Mouse (Mus musculus) neural tube, embryonic 11.5 days (tissue): ENCODE results near the gene Polr2i. TPM values are rescaled to one million over a fixed set of nuclear protein-coding genes. Genes with fewer than 3 reads are reported as not detected.

Experiments used
- ATAC-seq: fragments of 200-750 bp; cut with Nextera tagmentation; 2 replicates; pipeline ENCODE4 v1.8.0; 2017; ENCODE audit warnings: moderate number of reproducible peaks, mild to moderate bottlenecking, moderate TSS enrichment, moderate library complexity; ENCODE audit not compliant: insufficient read depth, low FRiP score, low TSS enrichment
- DNase-seq: peaks from one replicate; pipeline ENCODE4 v3.0.0-alpha.2; 2015; ENCODE audit warnings: low spot score
- H3K27ac ChIP-seq: fragments of 300-500 bp; sonication (generic); 2 replicates; pipeline ENCODE4 v1.5.1; 2014; ENCODE audit warnings: low read depth, mild to moderate bottlenecking, low read length
- H3K27me3 ChIP-seq: fragments of 300-500 bp; sonication (generic); 2 replicates; pipeline ENCODE4 v1.6.1; 2014; ENCODE audit warnings: mild to moderate bottlenecking, low read length, mixed read lengths; ENCODE audit not compliant: control insufficient read depth, insufficient read depth
- H3K36me3 ChIP-seq: fragments of 300-500 bp; sonication (generic); 2 replicates; pipeline ENCODE4 v1.6.1; 2014; ENCODE audit warnings: mild to moderate bottlenecking, low read length, moderate library complexity, mixed read lengths; ENCODE audit not compliant: control insufficient read depth, insufficient read depth
- H3K4me1 ChIP-seq: fragments of 300-500 bp; sonication (generic); 2 replicates; pipeline ENCODE4 v1.6.1; 2014; ENCODE audit warnings: low read length, mixed read lengths; ENCODE audit not compliant: control insufficient read depth, insufficient read depth
- H3K4me2 ChIP-seq: fragments of 300-500 bp; sonication (generic); 2 replicates; pipeline ENCODE4 v1.6.1; 2014; ENCODE audit warnings: low read depth, mild to moderate bottlenecking, moderate library complexity
- H3K4me3 ChIP-seq: fragments of 300-500 bp; sonication (generic); 2 replicates; pipeline ENCODE4 v1.5.1; 2014; ENCODE audit warnings: low read depth, low read length
- H3K9ac ChIP-seq: fragments of 300-500 bp; sonication (generic); 2 replicates; pipeline ENCODE4 v1.6.1; 2014; ENCODE audit warnings: mild to moderate bottlenecking, low read length
- H3K9me3 ChIP-seq: fragments of 300-500 bp; sonication (generic); 2 replicates; pipeline ENCODE4 v1.6.1; 2016; ENCODE audit warnings: low read length; ENCODE audit not compliant: control insufficient read depth
- WGBS: fragments of 180-500 bp; shearing (Covaris S2); extraction: QIAGEN DNeasy Blood & Tissue Kit; methylation state at CpG from one replicate; pipeline ENCODE4 v1.1.7; 2014; 5-methylcytosine and 5-hydroxymethylcytosine counted together
- polyA plus RNA-seq: library from polyadenylated mRNA; unstranded; fragments of >200 nt; fragmentation: Nextera tagmentation; extraction: Ambion mirVana; gene quantifications from 2 replicates; pipeline ENCODE4 v1.2.1, GENCODE M21; 2014

Polr2i gene
- polyA plus RNA-seq, 1 experiment from 2014 or later, result 179 TPM

DNA sequence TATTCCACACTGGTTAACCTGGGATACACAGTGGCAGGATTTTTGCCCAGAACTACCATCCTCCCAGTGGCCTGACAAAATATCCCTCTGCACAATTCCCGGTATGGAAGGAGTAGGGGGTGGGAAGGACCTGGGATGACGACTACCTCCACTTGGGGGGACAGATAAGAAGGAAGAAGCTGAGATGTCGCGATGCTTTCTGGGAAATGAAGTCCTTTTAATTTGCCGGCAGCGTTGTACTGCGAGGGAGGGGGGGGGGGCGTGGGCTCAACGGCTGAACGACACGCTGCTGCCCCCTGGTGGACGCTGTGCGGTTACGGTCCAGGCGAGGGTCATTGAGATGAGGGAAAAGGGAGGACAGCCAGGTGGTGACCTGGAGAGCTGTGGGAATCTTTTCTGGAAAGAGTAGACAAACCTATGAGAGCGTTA is 15.0 kb upstream of the Polr2i start:
- no peaks in the 10 kb centered on the region for H3K9me3 ChIP-seq
- no peak overlapping the region for H3K4me3 ChIP-seq
- H3K27me3 ChIP-seq, result no peaks in the 10 kb centered on the region
- no peaks in the 10 kb centered on the region for H3K36me3 ChIP-seq
- 0 out of 2 replicates have a peak, but pooled peaks cover 2% of the 10 kb centered on the region for H3K4me1 ChIP-seq
- ATAC-seq (peak; percentile 85), DNase-seq (peak; percentile 88)
- no peak overlapping the region for H3K27ac ChIP-seq
- 0 out of 2 replicates have a peak overlapping the region, but pooled peaks have one; percentile 29 for H3K4me2 ChIP-seq
- under 1% methylated on average over 15 of the region's 16 CpGs for whole genome bisulfite sequencing
- H3K9ac ChIP-seq, result no peak overlapping the region

DNA sequence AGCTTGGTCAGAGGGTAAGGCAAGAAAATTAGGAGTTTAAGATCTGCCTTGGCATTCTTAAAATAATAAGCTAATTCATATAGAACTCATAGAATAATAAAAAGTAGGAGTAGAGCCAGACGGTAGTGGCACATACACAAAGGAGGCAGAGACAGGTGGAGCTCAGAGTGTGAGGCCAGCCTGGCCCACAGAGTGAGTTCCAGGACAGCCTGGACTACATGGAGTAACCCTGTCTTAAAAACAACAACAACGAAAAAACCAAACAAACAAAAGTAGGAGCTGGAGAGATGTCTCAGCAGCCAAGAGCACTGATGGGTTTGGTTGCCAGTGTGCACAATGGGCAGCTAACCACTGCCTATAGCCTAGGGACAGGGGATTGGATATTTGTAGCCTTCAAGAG is 14.5 kb upstream of the Polr2i start:
- ATAC-seq (peak; percentile 27; the same call in 1 of the 2 replicates), DNase-seq (no peak)
- 81% methylated on average over 2 of the region's 2 CpGs for WGBS

DNA sequence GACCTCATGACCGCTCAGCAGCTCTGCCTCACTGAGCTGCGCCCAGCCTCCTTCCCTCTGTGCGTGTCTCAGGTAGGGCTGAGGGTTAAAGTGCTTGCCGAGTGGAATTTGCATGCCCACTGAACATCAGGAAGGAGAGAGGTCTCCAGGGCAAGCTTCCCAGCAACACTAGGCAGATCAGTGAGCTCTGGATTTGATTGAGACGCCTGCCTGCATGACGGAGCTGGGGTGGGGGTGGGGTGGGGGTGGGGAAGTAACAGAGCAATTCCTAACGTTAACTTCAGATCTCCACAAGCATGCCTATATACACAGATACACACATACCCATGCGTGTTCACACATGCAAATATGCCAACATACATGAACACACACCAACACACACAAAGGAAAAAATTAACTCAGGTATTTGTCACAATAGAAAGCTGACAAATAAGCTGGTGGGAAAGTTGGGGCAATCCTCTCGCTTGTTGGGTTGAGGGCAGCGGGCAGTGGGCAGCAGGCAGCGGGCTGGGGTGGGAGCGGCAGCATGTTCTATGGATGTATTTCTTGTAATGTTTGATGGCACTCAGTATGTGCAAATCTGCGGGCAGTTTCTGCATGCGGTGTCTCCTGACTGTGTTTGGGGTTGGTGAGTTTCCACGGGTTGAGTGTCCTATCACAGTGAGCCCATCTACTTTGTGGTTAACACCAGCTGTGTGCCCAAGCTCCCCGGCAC is 12.3 kb upstream of the Polr2i start:
- H3K4me1 ChIP-seq, result 0 out of 2 replicates have a peak, but pooled peaks cover 2% of the 10 kb centered on the region
- 0 out of 2 replicates have a peak overlapping the region, but pooled peaks have one; percentile 46 for H3K27ac ChIP-seq
- ATAC-seq (0 out of 2 replicates have a peak, but pooled peaks have one; percentile 28), DNase-seq (peak; percentile 66)
- no peaks in the 10 kb centered on the region for H3K27me3 ChIP-seq
- 5% methylated on average over 16 of the region's 16 CpGs for WGBS
- peaks cover 4% of the 10 kb centered on the region for H3K36me3 ChIP-seq
- peak overlapping the region; percentile 72 for H3K4me2 ChIP-seq
- no peaks in the 10 kb centered on the region for H3K9me3 ChIP-seq
- H3K4me3 ChIP-seq, result peak overlapping the region; percentile 40
- H3K9ac ChIP-seq, result peak overlapping the region; percentile 41

More for the DNA sequence above, 14.5 kb upstream of the Polr2i start:
- H3K4me3 ChIP-seq, result no peak overlapping the region
- H3K27ac ChIP-seq, result no peak overlapping the region
- H3K4me2 ChIP-seq, result no peak overlapping the region
- 0 out of 2 replicates have a peak, but pooled peaks cover 2% of the 10 kb centered on the region for H3K4me1 ChIP-seq
- no peaks in the 10 kb centered on the region for H3K9me3 ChIP-seq
- no peaks in the 10 kb centered on the region for H3K36me3 ChIP-seq
- H3K9ac ChIP-seq, result no peak overlapping the region
- H3K27me3 ChIP-seq, result no peaks in the 10 kb centered on the region

DNA sequence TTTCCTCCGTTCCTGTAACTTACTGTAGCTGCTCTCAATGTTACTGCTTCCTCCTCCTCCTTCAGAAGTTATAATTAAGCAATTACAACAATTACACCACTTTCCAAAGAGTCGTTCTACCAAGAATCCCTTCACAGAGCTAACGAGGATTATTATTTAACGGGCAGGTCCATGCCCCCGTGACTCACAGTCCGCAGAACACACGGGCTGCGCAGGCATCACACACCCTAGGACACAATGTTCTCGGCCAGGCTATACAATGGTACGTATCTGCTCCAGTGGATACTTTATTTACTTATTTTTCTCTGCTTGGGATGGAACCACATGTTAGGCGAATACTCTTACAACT is 11.8 kb upstream of the Polr2i start:
- H3K4me2 ChIP-seq, result peak overlapping the region; percentile 72
- WGBS, result 31% methylated on average over 11 of the region's 11 CpGs

DNA sequence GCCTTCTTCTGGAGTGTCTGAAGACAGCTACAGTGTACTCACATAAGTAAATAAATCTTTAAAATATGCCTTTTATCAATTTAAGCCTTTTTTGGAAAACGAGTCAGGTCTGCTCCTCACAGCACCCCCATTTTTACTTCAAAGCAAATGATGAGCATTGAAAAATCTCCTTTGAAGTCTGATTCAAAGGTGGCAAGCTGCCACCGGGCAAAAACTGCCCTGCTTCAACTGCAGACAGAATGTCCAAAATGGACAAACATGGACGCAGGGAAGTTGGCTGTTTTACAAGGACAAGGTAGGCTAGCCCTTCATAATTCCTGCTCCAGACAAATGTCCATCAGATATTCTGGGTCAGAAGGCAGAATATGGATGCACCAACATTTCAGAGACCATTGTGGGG is 10.3 kb upstream of the Polr2i start:
- ATAC-seq (no peak), DNase-seq (no peak)
- Histone ChIP-seq H3K36me3 (peaks cover 4% of the 10 kb centered on the region), H3K4me2 (no peak overlapping the region), H3K4me3 (no peak overlapping the region), H3K27ac (no peak overlapping the region), H3K9ac (no peak overlapping the region), H3K4me1 (0 out of 2 replicates have a peak, but pooled peaks cover 2% of the 10 kb centered on the region), H3K9me3 (no peaks in the 10 kb centered on the region), H3K27me3 (no peaks in the 10 kb centered on the region)
- WGBS, result 82% methylated on average over 3 of the region's 3 CpGs

More for the DNA sequence above, 11.8 kb upstream of the Polr2i start:
- H3K27ac ChIP-seq, result no peak overlapping the region
- no peaks in the 10 kb centered on the region for H3K27me3 ChIP-seq
- peak overlapping the region; percentile 40 for H3K4me3 ChIP-seq
- ATAC-seq (no peak), DNase-seq (no peak)
- peaks cover 4% of the 10 kb centered on the region for H3K36me3 ChIP-seq
- peak overlapping the region; percentile 41 for H3K9ac ChIP-seq
- H3K9me3 ChIP-seq, result no peaks in the 10 kb centered on the region
- H3K4me1 ChIP-seq, result 0 out of 2 replicates have a peak, but pooled peaks cover 2% of the 10 kb centered on the region

DNA sequence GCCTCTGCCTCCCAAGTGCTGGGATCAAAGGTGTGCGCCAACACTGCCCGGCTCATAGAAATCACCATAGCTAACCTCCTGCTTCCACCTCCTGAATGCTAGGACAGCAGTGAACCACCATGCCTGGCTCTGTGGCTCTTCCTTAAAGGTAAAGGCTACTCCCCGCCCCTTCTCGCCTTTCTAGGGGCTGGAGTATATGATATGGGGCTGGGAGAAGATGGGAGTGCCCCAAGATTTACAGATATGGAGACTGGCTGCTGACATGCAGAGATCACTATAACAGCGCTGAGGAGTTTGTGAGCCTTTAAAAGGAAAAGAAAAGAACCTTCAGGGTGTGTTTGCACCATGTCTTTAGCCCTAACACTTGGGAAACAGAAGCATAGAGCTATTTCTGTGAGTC is 9.5 kb upstream of the Polr2i start:
- Histone ChIP-seq H3K27ac (no peak overlapping the region), H3K27me3 (no peaks in the 10 kb centered on the region), H3K9me3 (no peaks in the 10 kb centered on the region), H3K4me1 (0 out of 2 replicates have a peak, but pooled peaks cover 2% of the 10 kb centered on the region), H3K4me3 (no peak overlapping the region), H3K9ac (no peak overlapping the region), H3K4me2 (no peak overlapping the region), H3K36me3 (peaks cover 8% of the 10 kb centered on the region)
- no peak for DNase-seq
- ATAC-seq, result no peak
- WGBS, result 90% methylated on average over 5 of the region's 5 CpGs

DNA sequence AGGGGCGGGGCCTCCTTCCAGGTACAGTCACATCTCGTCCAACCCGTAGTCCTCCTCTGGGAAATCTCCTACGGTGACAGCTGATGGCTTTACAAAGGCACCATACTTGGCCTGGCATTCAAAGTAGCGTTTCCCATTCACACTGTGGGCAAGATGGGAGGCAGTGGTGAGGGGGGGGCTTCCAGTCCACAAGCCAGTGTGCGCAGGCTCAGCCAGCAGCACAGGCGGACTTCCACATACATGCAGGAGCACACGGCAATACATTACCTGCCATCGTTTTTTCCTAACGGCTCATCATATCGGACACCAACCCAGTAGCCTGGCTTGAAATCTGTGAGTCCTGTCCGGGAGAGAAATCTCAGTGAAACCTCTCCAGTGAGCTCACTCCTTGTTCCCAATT is 7.5 kb upstream of the Polr2i start:
- H3K27me3 ChIP-seq, result no peaks in the 10 kb centered on the region
- H3K9ac ChIP-seq, result no peak overlapping the region
- H3K9me3 ChIP-seq, result no peaks in the 10 kb centered on the region
- peaks cover 11% of the 10 kb centered on the region for H3K36me3 ChIP-seq
- H3K4me3 ChIP-seq, result no peak overlapping the region
- DNase-seq (no peak), ATAC-seq (no peak)
- no peak overlapping the region for H3K4me2 ChIP-seq
- 0 out of 2 replicates have a peak, but pooled peaks cover 2% of the 10 kb centered on the region for H3K4me1 ChIP-seq
- 92% methylated on average over 12 of the region's 12 CpGs for WGBS
- H3K27ac ChIP-seq, result no peak overlapping the region

DNA sequence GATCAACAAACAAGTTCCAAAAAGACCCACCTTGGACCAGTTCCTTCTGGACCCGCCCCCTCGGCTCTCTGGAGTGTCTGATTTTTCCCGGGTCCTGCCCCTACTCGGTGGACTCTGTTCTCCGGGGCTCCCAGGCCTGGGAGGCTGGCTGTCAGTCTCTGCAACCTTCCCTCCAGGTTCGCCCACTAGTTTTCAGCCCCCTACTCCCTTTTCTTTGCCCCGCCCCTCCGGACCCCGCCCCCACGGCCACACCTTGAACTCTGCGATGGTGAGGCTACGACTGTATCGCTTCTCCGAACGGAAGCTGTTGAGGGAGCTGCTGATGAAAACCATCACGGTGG is 450 bp upstream of the Polr2i start:
- under 1% methylated on average over 16 of the region's 16 CpGs for WGBS
- peaks cover 11% of the 10 kb centered on the region for H3K36me3 ChIP-seq
- DNase-seq (no peak), ATAC-seq (peak; percentile 46)
- peak overlapping the region; percentile 74 for H3K4me3 ChIP-seq
- H3K27me3 ChIP-seq, result no peaks in the 10 kb centered on the region
- no peaks in the 10 kb centered on the region for H3K9me3 ChIP-seq
- peaks cover 10% of the 10 kb centered on the region for H3K4me1 ChIP-seq
- no peak overlapping the region; the same call in 1 of the 2 replicates for H3K27ac ChIP-seq
- peak overlapping the region; percentile 51 for H3K9ac ChIP-seq
- H3K4me2 ChIP-seq, result peak overlapping the region; percentile 73

DNA sequence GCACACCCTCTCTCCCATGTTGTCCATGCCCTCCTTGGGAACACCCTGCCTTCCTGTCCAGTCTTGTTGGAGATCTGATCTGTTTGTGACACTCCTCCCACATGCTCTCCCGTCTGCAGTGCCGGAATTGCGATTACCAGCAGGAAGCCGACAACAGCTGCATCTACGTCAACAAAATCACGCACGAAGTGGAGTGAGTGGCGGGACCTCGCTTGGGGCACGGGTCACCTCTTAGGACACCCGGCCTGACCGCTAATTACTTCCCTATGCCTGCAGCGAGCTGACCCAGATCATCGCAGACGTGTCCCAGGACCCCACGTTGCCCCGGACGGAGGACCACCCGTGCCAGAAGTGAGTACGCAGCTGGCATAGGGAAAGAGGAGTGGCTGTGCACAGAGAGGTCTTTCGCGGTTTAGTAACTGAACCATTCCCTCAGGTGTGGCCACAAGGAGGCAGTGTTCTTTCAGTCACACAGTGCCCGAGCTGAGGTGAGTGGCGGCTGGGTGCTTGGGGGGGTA is 942 bp downstream of the Polr2i start:
- WGBS, result 8% methylated on average over 24 of the region's 24 CpGs
- ATAC-seq (peak; percentile 21; the same call in 1 of the 2 replicates), DNase-seq (peak; percentile 65)
- Histone ChIP-seq H3K4me2 (peak overlapping the region; percentile 70), H3K27me3 (no peaks in the 10 kb centered on the region), H3K36me3 (peaks cover 7% of the 10 kb centered on the region), H3K4me3 (peak overlapping the region; percentile 74), H3K9me3 (no peaks in the 10 kb centered on the region), H3K9ac (peak overlapping the region; percentile 73), H3K27ac (peak overlapping the region; percentile 81), H3K4me1 (peaks cover 10% of the 10 kb centered on the region)
